Mouse (Mus musculus) stomach, embryonic 14.5 days (tissue): ENCODE measurements around the gene Hmgcl. TPM values are rescaled to one million over a fixed set of nuclear protein-coding genes. Genes with fewer than 3 reads are reported as not detected.
A peak's percentile ranks its signal among the peaks of the same experiment; 100 is the strongest.

Experiments
- ATAC-seq: fragments of 200-750 bp; cut with Nextera tagmentation; 2 replicates; pipeline ENCODE4 v1.8.0; 2017; ENCODE audit warnings: low read depth, moderate TSS enrichment; ENCODE audit not compliant: insufficient number of reproducible peaks, insufficient read depth, low FRiP score
- H3K27ac ChIP-seq: fragments of 300-500 bp; sonication (generic); 2 replicates; pipeline ENCODE4 v1.5.1; 2014; ENCODE audit warnings: mild to moderate bottlenecking, low read length, moderate library complexity, mixed read lengths
- H3K27me3 ChIP-seq: fragments of 300-500 bp; sonication (generic); 2 replicates; pipeline ENCODE4 v1.6.1; 2014; ENCODE audit warnings: low read length, control low read depth, mixed read lengths; ENCODE audit not compliant: control insufficient read depth, insufficient read depth
- H3K36me3 ChIP-seq: fragments of 300-500 bp; sonication (generic); 2 replicates; pipeline ENCODE4 v1.6.1; 2014; ENCODE audit warnings: mild to moderate bottlenecking, control low read depth, low read length, moderate library complexity, mixed read lengths; ENCODE audit not compliant: control insufficient read depth, insufficient read depth
- H3K4me1 ChIP-seq: fragments of 300-500 bp; sonication (generic); 2 replicates; pipeline ENCODE4 v1.6.1; 2014; ENCODE audit warnings: low read length, control low read depth, mixed read lengths; ENCODE audit not compliant: control insufficient read depth, insufficient read depth
- H3K4me2 ChIP-seq: fragments of 300-500 bp; sonication (generic); replicated peaks from 2 replicates; pipeline ENCODE4 v1.6.1; 2014; ENCODE audit warnings: low read depth, low read length, control low read depth
- H3K4me3 ChIP-seq: fragments of 300-500 bp; sonication (generic); 2 replicates; pipeline ENCODE4 v1.5.1; 2014; ENCODE audit warnings: low read depth, low read length, control low read depth
- H3K9ac ChIP-seq: fragments of 300-500 bp; sonication (generic); replicated peaks from 2 replicates; pipeline ENCODE4 v1.6.1; 2014; ENCODE audit warnings: low read depth, mild to moderate bottlenecking, control low read depth, low read length, moderate library complexity, mixed read lengths
- H3K9me3 ChIP-seq: fragments of 300-500 bp; sonication (generic); 2 replicates; pipeline ENCODE4 v1.6.1; 2016; ENCODE audit warnings: low read depth, low read length, control low read depth; ENCODE audit not compliant: control insufficient read depth
- WGBS: fragments of 180-500 bp; shearing (Covaris S2); extraction: QIAGEN DNeasy Blood & Tissue Kit; methylation state at CpG from one replicate; pipeline ENCODE4 v1.1.7; 2014; 5-methylcytosine and 5-hydroxymethylcytosine counted together
- polyA plus RNA-seq: library from polyadenylated mRNA; unstranded; fragments of >200 nt; fragmentation: Nextera tagmentation; extraction: Ambion mirVana; gene quantifications from 2 replicates; pipeline ENCODE4 v1.2.1, GENCODE M21; 2014

Hmgcl gene
- polyA plus RNA-seq = 85.5 and 87.7 TPM in 2 replicates

DNA sequence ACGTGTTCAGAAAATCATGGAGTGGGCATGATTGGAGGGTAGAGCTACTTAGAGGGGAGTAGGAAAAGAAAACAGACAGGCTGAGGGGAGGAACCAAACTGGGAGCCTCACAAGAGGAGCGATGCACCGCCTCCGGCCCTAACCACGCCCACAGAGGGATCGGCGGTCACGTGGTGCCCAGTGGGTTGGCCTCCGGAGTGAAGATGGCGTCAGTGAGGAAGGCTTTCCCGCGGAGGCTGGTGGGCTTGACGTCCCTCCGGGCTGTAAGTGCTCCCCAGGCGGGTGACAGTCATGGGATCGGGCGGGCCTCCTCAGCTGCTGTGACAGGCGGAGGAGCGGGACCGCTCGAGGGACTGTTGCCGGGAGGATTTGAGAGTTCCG is at the start of gene Hmgcl:
TSS of gene Hmgcl (plus strand) at position 171 of the 381 bp plus-strand sequence.
- H3K4me1 ChIP-seq = 0 out of 2 replicates have a peak, but pooled peaks cover 8% of the 10 kb centered on the region
- H3K9me3 ChIP-seq = no peaks in the 10 kb centered on the region
- H3K9ac ChIP-seq = peak within 1 kb of the TSS; percentile 66
- peak within 1 kb of the TSS; percentile 79 for H3K4me2 ChIP-seq
- peak within 1 kb of the TSS; percentile 61; the same call in 1 of the 2 replicates for H3K27ac ChIP-seq
- no peaks in the 10 kb centered on the region; the same call in 1 of the 2 replicates for H3K36me3 ChIP-seq
- no peaks in the 10 kb centered on the region for H3K27me3 ChIP-seq
- peak within 1 kb of the TSS; percentile 85 for H3K4me3 ChIP-seq
- under 1% methylated on average over 23 of the region's 23 CpGs for WGBS
- ATAC-seq = peak; percentile 94

DNA sequence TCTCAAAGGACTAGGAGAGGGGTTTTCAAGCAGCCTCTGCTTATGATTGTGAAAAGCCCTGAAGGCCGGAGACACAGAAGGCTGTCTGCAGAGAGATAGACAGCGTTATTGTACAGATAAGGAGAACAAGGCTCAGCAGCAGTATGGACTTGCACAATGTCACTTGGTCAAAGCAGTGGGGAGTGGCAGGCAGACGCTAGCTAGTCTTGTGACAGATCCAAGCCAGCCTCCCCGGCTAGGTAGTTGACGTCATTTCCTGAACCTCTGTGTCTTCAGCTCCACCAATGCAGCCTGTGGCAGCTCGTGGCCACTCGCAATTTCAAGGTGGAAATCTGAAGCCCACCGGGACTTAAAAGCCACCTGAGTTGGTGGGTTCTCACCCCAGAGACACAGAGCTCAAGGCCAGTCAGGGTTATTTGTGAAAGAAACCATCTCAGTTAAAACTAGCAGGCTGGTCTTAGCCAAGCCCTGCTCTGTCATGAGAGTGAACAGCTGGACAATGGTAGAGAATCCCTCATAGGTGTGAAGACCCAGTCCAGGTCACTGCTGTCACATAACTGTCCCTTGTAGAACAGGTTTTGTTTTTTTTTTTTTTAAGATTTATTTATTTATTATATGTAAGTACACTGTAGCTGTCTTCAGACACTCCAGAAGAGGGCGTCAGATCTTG is 47.7 kb upstream of the Hmgcl start:
- ATAC-seq = 0 out of 2 replicates have a peak, but pooled peaks have one; percentile 53
- H3K27ac ChIP-seq = no peak overlapping the region

GRCm38 (mm10) chr4:135899050-135899448 is 47.2 kb upstream of the Hmgcl start:
- no peak for ATAC-seq
- 79% methylated on average over 7 of the region's 7 CpGs for whole genome bisulfite sequencing

More for the DNA sequence above, 47.7 kb upstream of the Hmgcl start:
- Histone ChIP-seq H3K9ac (no peak overlapping the region), H3K9me3 (no peaks in the 10 kb centered on the region), H3K36me3 (no peaks in the 10 kb centered on the region), H3K4me3 (no peak overlapping the region), H3K4me2 (no peak overlapping the region), H3K27me3 (no peaks in the 10 kb centered on the region), H3K4me1 (no peaks in the 10 kb centered on the region)
- 63% methylated on average over 8 of the region's 9 CpGs for WGBS

GRCm38 (mm10) chr4:135900008-135900407 is 46.2 kb upstream of the Hmgcl start:
- no peaks in the 10 kb centered on the region for H3K27me3 ChIP-seq
- H3K4me2 ChIP-seq = no peak overlapping the region
- no peaks in the 10 kb centered on the region for H3K9me3 ChIP-seq
- no peak for ATAC-seq
- 79% methylated on average over 5 of the region's 5 CpGs for WGBS
- H3K4me1 ChIP-seq = no peaks in the 10 kb centered on the region
- no peak overlapping the region for H3K4me3 ChIP-seq
- no peaks in the 10 kb centered on the region for H3K36me3 ChIP-seq
- H3K9ac ChIP-seq = no peak overlapping the region
- no peak overlapping the region for H3K27ac ChIP-seq

More at GRCm38 (mm10) chr4:135899050-135899448, 47.2 kb upstream of the Hmgcl start:
- Histone ChIP-seq H3K4me3 (no peak overlapping the region), H3K4me1 (no peaks in the 10 kb centered on the region), H3K36me3 (no peaks in the 10 kb centered on the region), H3K9me3 (no peaks in the 10 kb centered on the region), H3K4me2 (no peak overlapping the region), H3K27ac (no peak overlapping the region), H3K27me3 (no peaks in the 10 kb centered on the region), H3K9ac (no peak overlapping the region)

- H3K4me3 ChIP-seq = no peak overlapping the region
- no peaks in the 10 kb centered on the region for H3K4me1 ChIP-seq
- no peaks in the 10 kb centered on the region for H3K9me3 ChIP-seq
- WGBS = 91% methylated on average over 4 of the region's 4 CpGs
- H3K27ac ChIP-seq = no peak overlapping the region
- no peak overlapping the region for H3K9ac ChIP-seq
- no peaks in the 10 kb centered on the region for H3K36me3 ChIP-seq
- H3K4me2 ChIP-seq = no peak overlapping the region
- no peaks in the 10 kb centered on the region for H3K27me3 ChIP-seq
- no peak for ATAC-seq
Observed at GRCm38 (mm10) chr4:135902606-135903242, 43.5 kb upstream of the Hmgcl start.

DNA sequence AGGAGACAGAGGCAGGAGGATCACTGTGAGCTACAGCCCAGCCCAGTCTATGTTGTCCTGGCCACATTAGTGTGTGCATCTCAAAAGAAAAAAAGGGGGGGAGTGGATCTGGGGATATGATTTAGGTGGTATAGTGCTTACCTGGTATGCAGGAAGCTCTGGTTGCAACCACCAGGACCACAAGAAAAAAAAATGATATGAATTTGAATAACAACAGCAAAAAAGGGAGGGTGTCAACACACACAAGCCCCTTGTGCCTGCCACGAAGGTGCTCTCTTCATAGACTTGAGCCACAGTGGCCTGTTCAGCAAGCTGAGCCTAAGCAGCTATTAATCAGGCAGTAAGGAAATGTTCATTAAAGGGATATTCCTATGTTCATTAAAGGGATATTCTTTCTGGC is 41.4 kb upstream of the Hmgcl start:
- no peak overlapping the region for H3K27ac ChIP-seq
- H3K36me3 ChIP-seq = no peaks in the 10 kb centered on the region
- H3K27me3 ChIP-seq = no peaks in the 10 kb centered on the region
- H3K4me3 ChIP-seq = no peak overlapping the region
- 52% methylated on average over 1 of the region's 1 CpGs for WGBS
- H3K4me1 ChIP-seq = no peaks in the 10 kb centered on the region
- H3K9me3 ChIP-seq = no peaks in the 10 kb centered on the region
- no peak overlapping the region for H3K9ac ChIP-seq
- no peak overlapping the region for H3K4me2 ChIP-seq
- ATAC-seq = no peak

- Histone ChIP-seq H3K4me1 (no peaks in the 10 kb centered on the region), H3K9ac (no peak overlapping the region), H3K27ac (no peak overlapping the region), H3K36me3 (no peaks in the 10 kb centered on the region), H3K27me3 (no peaks in the 10 kb centered on the region), H3K4me3 (no peak overlapping the region), H3K4me2 (no peak overlapping the region), H3K9me3 (no peaks in the 10 kb centered on the region)
- WGBS = 72% methylated on average over 3 of the region's 3 CpGs
- no peak for ATAC-seq
Observed at GRCm38 (mm10) chr4:135906633-135907032, 39.6 kb upstream of the Hmgcl start.

GRCm38 (mm10) chr4:135909326-135910066 is 36.8 kb upstream of the Hmgcl start:
- Histone ChIP-seq H3K27me3 (no peaks in the 10 kb centered on the region), H3K4me1 (no peaks in the 10 kb centered on the region), H3K27ac (no peak overlapping the region), H3K4me3 (no peak overlapping the region), H3K9me3 (no peaks in the 10 kb centered on the region), H3K4me2 (no peak overlapping the region), H3K36me3 (no peaks in the 10 kb centered on the region), H3K9ac (no peak overlapping the region)
- WGBS = 36% methylated on average over 13 of the region's 13 CpGs
- ATAC-seq = no peak
